Mouse (Mus musculus): Measurements from ENCODE around the gene Drc3. TPM values are rescaled to one million over a fixed set of nuclear protein-coding genes. Genes with fewer than 3 reads are reported as not detected.

Drc3 gene
- polyA plus RNA-seq, 1 experiment from 2014 or later: 2.5 TPM

DNA sequence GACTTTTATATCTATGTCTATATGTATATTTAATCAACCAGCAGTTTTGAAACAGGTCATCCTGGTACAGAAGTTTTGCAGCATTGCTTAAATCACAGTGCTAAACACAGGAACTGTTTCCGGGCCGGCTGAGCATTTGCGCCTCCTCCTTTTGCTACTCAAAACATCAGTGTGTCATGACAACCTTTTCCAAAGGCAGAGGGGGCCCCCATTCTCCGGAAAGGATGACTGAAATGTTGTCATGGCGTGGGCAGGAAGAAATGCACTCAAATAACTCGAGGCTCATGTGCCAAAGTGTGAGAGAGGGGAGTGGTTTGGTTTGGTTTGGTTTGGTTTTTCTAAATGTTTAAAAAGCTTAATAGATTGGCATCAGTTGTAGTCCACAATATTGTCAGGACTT is 89.8 kb downstream of the Drc3 start:
- 92% methylated on average over 6 of the region's 6 CpGs for WGBS
- Histone ChIP-seq H3K9ac (ENCODE audit: low read length) (no peak overlapping the region), H3K9me3 (replicated peaks; ENCODE audit: control insufficient read depth, low read length) (no peaks in the 10 kb centered on the region), H3K4me3 (ENCODE audit: low read length) (no peak overlapping the region), H3K4me2 (ENCODE audit: low read depth, low read length) (no peak overlapping the region), H3K27ac (ENCODE audit: low read length) (no peak overlapping the region), H3K4me1 (ENCODE audit: control insufficient read depth, insufficient read depth, low read length) (no peaks in the 10 kb centered on the region), H3K36me3 (ENCODE audit: control insufficient read depth, insufficient read depth) (peaks cover 23% of the 10 kb centered on the region), H3K27me3 (ENCODE audit: control insufficient read depth, insufficient read depth, low read length) (no peaks in the 10 kb centered on the region)
- no peak for ATAC-seq (replicated peaks; ENCODE audit: extremely low read depth, insufficient read depth, low FRiP score)

Other genes starting within 250 kb of the Drc3 start
- 15.7 TPM in 2 replicates for gene Rai1, start 248.3 kb upstream of the Drc3 start, polyA plus RNA-seq (2015; fragmentation: Nextera tagmentation; extraction: Ambion mirVana)
- 36.1 and 47.0 TPM in 2 replicates for gene Srebf1, start 130.7 kb upstream of the Drc3 start, polyA plus RNA-seq (2015; fragmentation: Nextera tagmentation; extraction: Ambion mirVana)
- gene Tom1l2, start 424 bp upstream of the Drc3 start, polyA plus RNA-seq (2015; fragmentation: Nextera tagmentation; extraction: Ambion mirVana): 40.0 and 41.0 TPM in 2 replicates
- gene Gid4, start 63.8 kb downstream of the Drc3 start, polyA plus RNA-seq (2015; fragmentation: Nextera tagmentation; extraction: Ambion mirVana): 20.2 and 21.2 TPM in 2 replicates
- gene Atpaf2, start 65.1 kb downstream of the Drc3 start, polyA plus RNA-seq (2015; fragmentation: Nextera tagmentation; extraction: Ambion mirVana): 58.2 and 59.4 TPM in 2 replicates
- 65.7 and 65.8 TPM in 2 replicates for gene Drg2, start 101.3 kb downstream of the Drc3 start, polyA plus RNA-seq (2015; fragmentation: Nextera tagmentation; extraction: Ambion mirVana)
- 0.04 and 0.13 TPM in 2 replicates for gene Myo15, start 116.0 kb downstream of the Drc3 start, polyA plus RNA-seq (2015; fragmentation: Nextera tagmentation; extraction: Ambion mirVana)
- gene Alkbh5, start 183.1 kb downstream of the Drc3 start, polyA plus RNA-seq (2015; fragmentation: Nextera tagmentation; extraction: Ambion mirVana): 33.9 and 37.2 TPM in 2 replicates

Data from heart, embryonic 16.5 days (tissue).